Mouse (Mus musculus): ENCODE measurements around the gene Olfr700. TPM values are rescaled to one million over a fixed set of nuclear protein-coding genes. Genes with fewer than 3 reads are reported as not detected.

Olfr700 gene
- total RNA-seq (2012; rRNA removed) = not detected in 2 replicates

GRCm38 (mm10) chr7:106808734-106809133 lies at the start of gene Olfr700:
Gene Olfr700, minus strand, starts transcription at chr7:106808834.
- Histone ChIP-seq H3K9ac (ENCODE audit: insufficient read depth, low read depth, low read length, poor library complexity, severe bottlenecking) (no peak within 1 kb of the TSS), H3K4me1 (ENCODE audit: control insufficient read depth in 2 of 2, insufficient read depth in 2 of 2, low read length in 2 of 2, poor library complexity in 1 of 2) (no peaks in the 10 kb centered on the region), H3K36me3 (ENCODE audit: control insufficient read depth, insufficient read depth, low read length, poor library complexity, severe bottlenecking) (no peaks in the 10 kb centered on the region), H3K27ac (ENCODE audit: insufficient read depth, low read depth, low read length, poor library complexity, severe bottlenecking) (no peak within 1 kb of the TSS), H3K4me3 (ENCODE audit: insufficient read depth in 1 of 2, low read depth in 1 of 2, low read length in 2 of 2, poor library complexity in 1 of 2, severe bottlenecking in 1 of 2) (no peak within 1 kb of the TSS), H3K9me3 (ENCODE audit: control insufficient read depth, insufficient read depth, low read depth, low read length) (no peaks in the 10 kb centered on the region)
- TF ChIP-seq CHD2 (IDR thresholded peaks at IDR 0.05; ENCODE audit: low read depth, low read length) = no peak
- no peak for TF ChIP-seq ZC3H11A (IDR thresholded peaks at IDR 0.05; ENCODE audit: borderline replicate concordance, low read depth, low read length)
- no peak for TF ChIP-seq ZNF384 (IDR thresholded peaks at IDR 0.05; ENCODE audit: low read depth, low read length)
- TF ChIP-seq HCFC1 (IDR thresholded peaks at IDR 0.05; ENCODE audit: borderline replicate concordance, insufficient read depth, low read length) = no peak
- no peak for TF ChIP-seq MAFK (IDR thresholded peaks at IDR 0.05; ENCODE audit: insufficient read depth, low read depth, low read length)
- no peak for DNase-seq (ENCODE audit: low read depth, low spot score)
- in situ Hi-C loops (cut with MboI; ENCODE audit: low sequenced_read_pairs in 2 of 2, unreplicated experiment in 2 of 2) = no loop called here

DNA sequence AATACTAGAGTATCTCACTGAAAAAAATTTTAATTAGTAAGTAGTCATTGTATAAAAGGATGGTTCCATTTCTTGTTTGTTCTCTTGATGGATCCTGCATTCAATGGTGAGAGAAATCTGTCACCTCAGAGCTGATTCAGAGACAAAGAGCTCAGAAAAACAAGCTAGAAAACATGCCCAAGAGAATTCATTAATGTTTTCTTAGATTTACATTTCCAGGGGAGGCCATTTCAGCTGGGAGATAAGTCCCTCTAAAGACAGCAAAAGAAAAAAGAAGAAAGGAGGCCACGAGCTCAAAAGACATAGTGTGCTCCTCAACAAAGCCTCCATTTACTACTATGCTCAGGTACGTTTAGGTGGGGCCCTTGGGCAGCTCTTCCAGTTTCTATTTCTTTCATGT lies 34.4 kb upstream of the Olfr700 start, which contains the start of gene Olfr703:
Gene Olfr703, plus strand, starts transcription at position 301 of the 400 bp plus-strand sequence.
- Histone ChIP-seq H3K36me3 (ENCODE audit: control insufficient read depth, insufficient read depth, low read length, poor library complexity, severe bottlenecking) (no peaks in the 10 kb centered on the region), H3K4me3 (ENCODE audit: insufficient read depth in 1 of 2, low read depth in 1 of 2, low read length in 2 of 2, poor library complexity in 1 of 2, severe bottlenecking in 1 of 2) (no peak within 1 kb of the TSS), H3K27ac (ENCODE audit: insufficient read depth, low read depth, low read length, poor library complexity, severe bottlenecking) (no peak within 1 kb of the TSS), H3K4me1 (ENCODE audit: control insufficient read depth in 2 of 2, insufficient read depth in 2 of 2, low read length in 2 of 2, poor library complexity in 1 of 2) (no peaks in the 10 kb centered on the region), H3K9ac (ENCODE audit: insufficient read depth, low read depth, low read length, poor library complexity, severe bottlenecking) (no peak within 1 kb of the TSS), H3K9me3 (ENCODE audit: control insufficient read depth, insufficient read depth, low read depth, low read length) (no peaks in the 10 kb centered on the region)
- in situ Hi-C loops (cut with MboI; ENCODE audit: low sequenced_read_pairs in 2 of 2, unreplicated experiment in 2 of 2) = no loop called here
- no peak for DNase-seq (ENCODE audit: low read depth, low spot score)
- TF ChIP-seq HCFC1 (IDR thresholded peaks at IDR 0.05; ENCODE audit: borderline replicate concordance, insufficient read depth, low read length) (no peak), ZC3H11A (IDR thresholded peaks at IDR 0.05; ENCODE audit: borderline replicate concordance, low read depth, low read length) (no peak), MAFK (IDR thresholded peaks at IDR 0.05; ENCODE audit: insufficient read depth, low read depth, low read length) (no peak), ZNF384 (IDR thresholded peaks at IDR 0.05; ENCODE audit: low read depth, low read length) (no peak), CHD2 (IDR thresholded peaks at IDR 0.05; ENCODE audit: low read depth, low read length) (no peak)

DNA sequence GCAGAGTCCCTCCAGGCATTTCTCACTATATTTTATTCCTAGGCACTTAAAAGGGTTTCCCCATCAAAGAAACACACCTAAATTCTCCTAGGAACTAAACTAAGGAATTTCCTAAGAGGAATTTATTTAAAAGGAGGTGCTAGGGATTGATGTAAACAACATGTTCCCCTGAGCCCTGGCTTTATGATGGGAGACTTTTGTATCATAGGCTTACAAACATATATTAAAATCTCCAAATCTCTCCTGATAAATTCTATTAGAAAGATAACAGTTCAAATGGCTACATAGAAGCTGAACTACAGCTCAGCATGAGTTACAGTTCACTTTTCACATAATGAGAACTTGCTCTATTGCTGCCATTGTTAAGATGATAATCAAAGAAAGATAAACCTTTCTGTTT lies 25.2 kb upstream of the Olfr700 start, which contains the start of gene Olfr702:
Gene Olfr702, minus strand, starts transcription at position 101 of the 400 bp plus-strand sequence.
- H3K27ac ChIP-seq (ENCODE audit: insufficient read depth, low read depth, low read length, poor library complexity, severe bottlenecking) = no peak within 1 kb of the TSS
- H3K36me3 ChIP-seq (ENCODE audit: control insufficient read depth, insufficient read depth, low read length, poor library complexity, severe bottlenecking) = no peaks in the 10 kb centered on the region
- H3K9ac ChIP-seq (ENCODE audit: insufficient read depth, low read depth, low read length, poor library complexity, severe bottlenecking) = no peak within 1 kb of the TSS
- in situ Hi-C loops (cut with MboI; ENCODE audit: low sequenced_read_pairs in 2 of 2, unreplicated experiment in 2 of 2) = no loop called here
- DNase-seq (ENCODE audit: low read depth, low spot score) = no peak
- no peaks in the 10 kb centered on the region for H3K4me1 ChIP-seq (ENCODE audit: control insufficient read depth in 2 of 2, insufficient read depth in 2 of 2, low read length in 2 of 2, poor library complexity in 1 of 2)
- H3K9me3 ChIP-seq (ENCODE audit: control insufficient read depth, insufficient read depth, low read depth, low read length) = no peaks in the 10 kb centered on the region
- no peak for TF ChIP-seq MAFK (IDR thresholded peaks at IDR 0.05; ENCODE audit: insufficient read depth, low read depth, low read length)
- no peak for TF ChIP-seq HCFC1 (IDR thresholded peaks at IDR 0.05; ENCODE audit: borderline replicate concordance, insufficient read depth, low read length)
- TF ChIP-seq ZC3H11A (IDR thresholded peaks at IDR 0.05; ENCODE audit: borderline replicate concordance, low read depth, low read length) = no peak
- no peak for TF ChIP-seq CHD2 (IDR thresholded peaks at IDR 0.05; ENCODE audit: low read depth, low read length)
- TF ChIP-seq ZNF384 (IDR thresholded peaks at IDR 0.05; ENCODE audit: low read depth, low read length) = no peak
- no peak within 1 kb of the TSS for H3K4me3 ChIP-seq (ENCODE audit: insufficient read depth in 1 of 2, low read depth in 1 of 2, low read length in 2 of 2, poor library complexity in 1 of 2, severe bottlenecking in 1 of 2)

- no peak for TF ChIP-seq HCFC1 (IDR thresholded peaks at IDR 0.05; ENCODE audit: borderline replicate concordance, insufficient read depth, low read length)
- no peak for TF ChIP-seq MAFK (IDR thresholded peaks at IDR 0.05; ENCODE audit: insufficient read depth, low read depth, low read length)
- TF ChIP-seq ZNF384 (IDR thresholded peaks at IDR 0.05; ENCODE audit: low read depth, low read length) = no peak
- no peak for TF ChIP-seq ZC3H11A (IDR thresholded peaks at IDR 0.05; ENCODE audit: borderline replicate concordance, low read depth, low read length)
- TF ChIP-seq CHD2 (IDR thresholded peaks at IDR 0.05; ENCODE audit: low read depth, low read length) = no peak
- Histone ChIP-seq H3K9ac (ENCODE audit: insufficient read depth, low read depth, low read length, poor library complexity, severe bottlenecking) (no peak overlapping the region), H3K36me3 (ENCODE audit: control insufficient read depth, insufficient read depth, low read length, poor library complexity, severe bottlenecking) (no peaks in the 10 kb centered on the region), H3K4me3 (ENCODE audit: insufficient read depth in 1 of 2, low read depth in 1 of 2, low read length in 2 of 2, poor library complexity in 1 of 2, severe bottlenecking in 1 of 2) (no peak overlapping the region), H3K4me1 (ENCODE audit: control insufficient read depth in 2 of 2, insufficient read depth in 2 of 2, low read length in 2 of 2, poor library complexity in 1 of 2) (no peaks in the 10 kb centered on the region), H3K27ac (ENCODE audit: insufficient read depth, low read depth, low read length, poor library complexity, severe bottlenecking) (no peak overlapping the region), H3K9me3 (ENCODE audit: control insufficient read depth, insufficient read depth, low read depth, low read length) (no peaks in the 10 kb centered on the region)
- DNase-seq (ENCODE audit: low read depth, low spot score) = no peak
- in situ Hi-C loops (cut with MboI; ENCODE audit: low sequenced_read_pairs in 2 of 2, unreplicated experiment in 2 of 2) = no loop called here
Observed at GRCm38 (mm10) chr7:106818414-106818813, 9.8 kb upstream of the Olfr700 start.

GRCm38 (mm10) chr7:106815775-106816174 lies 7.1 kb upstream of the Olfr700 start:
- in situ Hi-C loops (cut with MboI; ENCODE audit: low sequenced_read_pairs in 2 of 2, unreplicated experiment in 2 of 2) = no loop called here
- Histone ChIP-seq H3K9ac (ENCODE audit: insufficient read depth, low read depth, low read length, poor library complexity, severe bottlenecking) (no peak overlapping the region), H3K4me1 (ENCODE audit: control insufficient read depth in 2 of 2, insufficient read depth in 2 of 2, low read length in 2 of 2, poor library complexity in 1 of 2) (no peaks in the 10 kb centered on the region), H3K27ac (ENCODE audit: insufficient read depth, low read depth, low read length, poor library complexity, severe bottlenecking) (no peak overlapping the region), H3K9me3 (ENCODE audit: control insufficient read depth, insufficient read depth, low read depth, low read length) (no peaks in the 10 kb centered on the region), H3K36me3 (ENCODE audit: control insufficient read depth, insufficient read depth, low read length, poor library complexity, severe bottlenecking) (no peaks in the 10 kb centered on the region), H3K4me3 (ENCODE audit: insufficient read depth in 1 of 2, low read depth in 1 of 2, low read length in 2 of 2, poor library complexity in 1 of 2, severe bottlenecking in 1 of 2) (no peak overlapping the region)
- DNase-seq (ENCODE audit: low read depth, low spot score) = peak; percentile 24
- no peak for TF ChIP-seq HCFC1 (IDR thresholded peaks at IDR 0.05; ENCODE audit: borderline replicate concordance, insufficient read depth, low read length)
- 0 out of 2 replicates have a peak, but pooled peaks have one; percentile 27 for TF ChIP-seq ZC3H11A (IDR thresholded peaks at IDR 0.05; ENCODE audit: borderline replicate concordance, low read depth, low read length)

Measured in ES-E14 (cell line).